Mouse (Mus musculus): ENCODE measurements around the gene Dennd1a.

GRCm38 (mm10) chr2:38235593-38235992 is 51.6 kb downstream of the Dennd1a start:
- no peak for TF ChIP-seq CTCF (IDR thresholded peaks at IDR 0.05; ENCODE audit: insufficient read depth, low read length)
- TF ChIP-seq POLR2A (IDR thresholded peaks at IDR 0.05; ENCODE audit: borderline replicate concordance, extremely low read depth, low read depth, low read length): no peak
